Mouse (Mus musculus): Measurements from ENCODE around the gene Gm15737. TPM values are rescaled to one million over a fixed set of nuclear protein-coding genes. Genes with fewer than 3 reads are reported as not detected.
A peak's percentile ranks its signal among the peaks of the same experiment; 100 is the strongest.

Gm15737 gene
- polyA plus RNA-seq, 1 experiment: not detected

DNA sequence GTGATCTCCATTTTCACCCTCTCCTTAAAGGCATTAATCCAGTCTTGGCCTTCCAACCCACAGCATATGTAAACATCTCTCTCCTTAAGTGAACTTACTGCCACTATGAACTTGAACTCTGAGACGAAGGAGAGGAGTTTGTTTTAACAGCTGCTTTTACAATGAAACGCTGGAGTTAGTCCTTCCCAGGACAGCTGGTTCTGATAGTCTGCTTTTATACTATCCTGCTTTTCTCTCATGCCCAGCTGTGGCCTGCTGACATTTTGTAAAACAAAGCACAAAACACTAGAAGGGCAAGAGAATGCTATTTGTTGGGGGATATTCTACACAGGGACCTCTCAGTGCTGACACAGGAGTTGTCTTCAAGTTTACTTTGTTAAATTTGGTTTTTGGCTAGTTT is 27.2 kb upstream of the Gm15737 start:
- Histone ChIP-seq H3K27ac (ENCODE audit: control insufficient read depth, insufficient read depth, low read depth, low read length) (no peak overlapping the region), H3K27me3 (ENCODE audit: control insufficient read depth, insufficient read depth, low read length) (no peaks in the 10 kb centered on the region), H3K4me1 (ENCODE audit: control insufficient read depth, insufficient read depth, low read length) (no peaks in the 10 kb centered on the region), H3K4me3 (ENCODE audit: control insufficient read depth, low read depth, low read length) (no peak overlapping the region), H3K36me3 (ENCODE audit: control insufficient read depth, insufficient read depth, low read length) (no peaks in the 10 kb centered on the region)
- no peak for TF ChIP-seq POLR2A (IDR thresholded peaks at IDR 0.05; ENCODE audit: control insufficient read depth, low read depth, low read length)
- no peak for TF ChIP-seq CTCF (IDR thresholded peaks at IDR 0.05; ENCODE audit: control insufficient read depth, insufficient read depth, insufficient replicate concordance, low read depth, low read length)

DNA sequence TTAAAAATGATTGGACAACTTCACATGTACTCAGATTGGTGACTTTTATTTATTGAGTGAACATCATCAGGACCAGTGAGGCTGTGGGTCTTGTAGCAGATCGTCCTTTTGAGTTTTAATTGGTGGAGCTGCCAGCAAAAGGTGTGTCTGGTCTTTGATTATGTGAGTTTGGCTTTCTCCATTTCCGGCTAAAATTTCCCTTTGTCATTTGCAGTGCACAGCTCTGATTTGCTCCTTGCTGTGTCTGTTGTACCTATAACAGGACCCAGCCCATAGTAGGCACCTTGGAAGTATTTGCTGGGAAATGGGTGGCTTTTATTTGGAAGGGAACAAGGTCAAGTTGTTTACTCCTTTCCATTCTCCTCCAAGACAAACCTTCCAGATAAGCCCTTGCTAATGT is 25.7 kb upstream of the Gm15737 start:
- Histone ChIP-seq H3K27ac (ENCODE audit: control insufficient read depth, insufficient read depth, low read depth, low read length) (no peak overlapping the region), H3K4me1 (ENCODE audit: control insufficient read depth, insufficient read depth, low read length) (no peaks in the 10 kb centered on the region), H3K4me3 (ENCODE audit: control insufficient read depth, low read depth, low read length) (no peak overlapping the region), H3K27me3 (ENCODE audit: control insufficient read depth, insufficient read depth, low read length) (no peaks in the 10 kb centered on the region), H3K36me3 (ENCODE audit: control insufficient read depth, insufficient read depth, low read length) (no peaks in the 10 kb centered on the region)
- TF ChIP-seq POLR2A (IDR thresholded peaks at IDR 0.05; ENCODE audit: control insufficient read depth, low read depth, low read length) (no peak), CTCF (IDR thresholded peaks at IDR 0.05; ENCODE audit: control insufficient read depth, insufficient read depth, insufficient replicate concordance, low read depth, low read length) (no peak)

DNA sequence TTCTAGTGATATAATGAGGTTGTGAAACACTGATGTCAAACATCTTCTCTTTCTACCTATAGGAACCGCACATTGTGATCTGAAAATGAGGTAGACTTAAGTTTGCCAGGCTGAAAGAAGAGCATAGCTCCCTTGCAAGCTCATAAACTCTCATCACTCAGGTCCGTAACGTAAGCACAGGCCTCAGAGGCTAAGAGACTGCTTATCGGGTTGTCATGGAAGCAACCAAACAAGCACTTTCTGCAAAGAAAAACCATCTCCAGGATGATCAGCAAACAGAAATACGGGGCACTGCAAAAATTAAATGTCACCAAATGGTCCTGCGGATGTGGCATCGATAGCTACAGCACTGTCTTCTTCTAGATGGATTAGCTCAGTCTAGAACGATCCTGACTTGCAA is 23.3 kb upstream of the Gm15737 start:
- Histone ChIP-seq H3K27ac (ENCODE audit: control insufficient read depth, insufficient read depth, low read depth, low read length) (peak overlapping the region; percentile 49; the same call in 1 of the 2 replicates), H3K4me1 (ENCODE audit: control insufficient read depth, insufficient read depth, low read length) (peaks cover 2% of the 10 kb centered on the region; the same call in 1 of the 2 replicates), H3K4me3 (ENCODE audit: control insufficient read depth, low read depth, low read length) (no peak overlapping the region), H3K27me3 (ENCODE audit: control insufficient read depth, insufficient read depth, low read length) (no peaks in the 10 kb centered on the region), H3K36me3 (ENCODE audit: control insufficient read depth, insufficient read depth, low read length) (no peaks in the 10 kb centered on the region)
- no peak for TF ChIP-seq POLR2A (IDR thresholded peaks at IDR 0.05; ENCODE audit: control insufficient read depth, low read depth, low read length)
- no peak for TF ChIP-seq CTCF (IDR thresholded peaks at IDR 0.05; ENCODE audit: control insufficient read depth, insufficient read depth, insufficient replicate concordance, low read depth, low read length)

DNA sequence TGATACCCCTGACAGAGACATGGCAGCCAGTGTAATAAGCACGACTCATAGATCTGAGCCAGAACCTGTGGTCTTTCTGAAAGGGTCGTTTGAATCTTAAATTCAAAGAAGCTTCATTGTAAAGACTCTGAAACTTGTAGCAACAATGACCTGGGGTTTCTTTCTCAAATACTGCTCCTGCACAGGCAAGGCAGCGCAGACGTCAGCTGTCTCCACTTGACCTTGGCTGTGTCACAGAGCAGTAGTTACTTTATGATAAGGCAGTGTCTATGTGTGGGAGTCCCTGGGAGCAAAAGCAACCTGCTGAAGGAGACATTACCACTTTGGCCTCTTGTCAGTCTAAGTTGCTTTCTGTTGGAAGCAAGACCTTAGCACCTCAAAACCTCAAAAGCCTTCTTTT is 22.5 kb upstream of the Gm15737 start:
- TF ChIP-seq POLR2A (IDR thresholded peaks at IDR 0.05; ENCODE audit: control insufficient read depth, low read depth, low read length): no peak
- TF ChIP-seq CTCF (IDR thresholded peaks at IDR 0.05; ENCODE audit: control insufficient read depth, insufficient read depth, insufficient replicate concordance, low read depth, low read length): no peak
- no peaks in the 10 kb centered on the region for H3K36me3 ChIP-seq (ENCODE audit: control insufficient read depth, insufficient read depth, low read length)
- H3K4me1 ChIP-seq (ENCODE audit: control insufficient read depth, insufficient read depth, low read length): peaks cover 2% of the 10 kb centered on the region; the same call in 1 of the 2 replicates
- no peaks in the 10 kb centered on the region for H3K27me3 ChIP-seq (ENCODE audit: control insufficient read depth, insufficient read depth, low read length)
- H3K4me3 ChIP-seq (ENCODE audit: control insufficient read depth, low read depth, low read length): no peak overlapping the region
- H3K27ac ChIP-seq (ENCODE audit: control insufficient read depth, insufficient read depth, low read depth, low read length): no peak overlapping the region

DNA sequence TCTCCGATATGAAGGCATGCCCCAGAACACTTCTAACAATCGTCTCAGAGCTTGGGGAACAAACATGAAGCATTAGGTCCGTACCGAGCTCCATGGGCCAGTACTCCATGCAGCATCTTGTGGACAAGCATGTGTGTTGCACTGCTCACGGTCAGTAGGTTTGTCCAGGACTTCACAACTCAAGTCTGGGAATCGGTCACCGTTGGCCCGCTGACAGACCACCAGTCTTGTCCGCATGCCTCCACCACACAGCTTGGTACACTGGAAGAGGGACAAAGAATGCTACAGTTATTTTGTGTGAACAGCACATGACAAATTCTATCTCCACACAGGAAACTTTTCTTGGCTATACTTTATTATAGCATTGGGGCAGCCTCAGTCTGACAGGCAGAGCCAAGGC is 19.9 kb upstream of the Gm15737 start:
- Histone ChIP-seq H3K4me3 (ENCODE audit: control insufficient read depth, low read depth, low read length) (no peak overlapping the region), H3K27ac (ENCODE audit: control insufficient read depth, insufficient read depth, low read depth, low read length) (peak overlapping the region; percentile 54; the same call in 1 of the 2 replicates), H3K27me3 (ENCODE audit: control insufficient read depth, insufficient read depth, low read length) (no peaks in the 10 kb centered on the region), H3K36me3 (ENCODE audit: control insufficient read depth, insufficient read depth, low read length) (no peaks in the 10 kb centered on the region), H3K4me1 (ENCODE audit: control insufficient read depth, insufficient read depth, low read length) (peaks cover 2% of the 10 kb centered on the region; the same call in 1 of the 2 replicates)
- TF ChIP-seq POLR2A (IDR thresholded peaks at IDR 0.05; ENCODE audit: control insufficient read depth, low read depth, low read length): no peak
- no peak for TF ChIP-seq CTCF (IDR thresholded peaks at IDR 0.05; ENCODE audit: control insufficient read depth, insufficient read depth, insufficient replicate concordance, low read depth, low read length)

DNA sequence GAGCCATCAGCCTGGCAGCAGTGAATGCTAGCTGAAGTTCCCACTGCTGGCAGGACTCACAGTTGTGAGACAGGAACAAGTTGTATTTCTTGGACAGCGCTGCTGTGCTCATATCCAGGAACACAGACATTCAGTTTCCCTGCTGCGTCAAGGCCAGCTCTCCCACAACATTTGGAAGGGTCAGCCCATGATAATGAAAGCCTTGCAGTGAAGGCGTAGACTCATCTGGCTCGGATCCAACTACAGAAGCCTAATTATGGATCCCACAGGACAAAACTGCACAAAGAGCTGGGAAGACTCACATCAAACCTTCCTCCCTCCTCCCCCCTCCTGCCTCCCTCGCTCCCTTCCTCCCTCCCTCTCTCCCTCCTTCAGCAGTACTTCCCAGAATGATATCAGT is 18.9 kb upstream of the Gm15737 start:
- H3K36me3 ChIP-seq (ENCODE audit: control insufficient read depth, insufficient read depth, low read length): no peaks in the 10 kb centered on the region
- H3K27ac ChIP-seq (ENCODE audit: control insufficient read depth, insufficient read depth, low read depth, low read length): no peak overlapping the region
- H3K4me3 ChIP-seq (ENCODE audit: control insufficient read depth, low read depth, low read length): no peak overlapping the region
- peaks cover 2% of the 10 kb centered on the region; the same call in 1 of the 2 replicates for H3K4me1 ChIP-seq (ENCODE audit: control insufficient read depth, insufficient read depth, low read length)
- H3K27me3 ChIP-seq (ENCODE audit: control insufficient read depth, insufficient read depth, low read length): no peaks in the 10 kb centered on the region
- no peak for TF ChIP-seq CTCF (IDR thresholded peaks at IDR 0.05; ENCODE audit: control insufficient read depth, insufficient read depth, insufficient replicate concordance, low read depth, low read length)
- TF ChIP-seq POLR2A (IDR thresholded peaks at IDR 0.05; ENCODE audit: control insufficient read depth, low read depth, low read length): no peak

DNA sequence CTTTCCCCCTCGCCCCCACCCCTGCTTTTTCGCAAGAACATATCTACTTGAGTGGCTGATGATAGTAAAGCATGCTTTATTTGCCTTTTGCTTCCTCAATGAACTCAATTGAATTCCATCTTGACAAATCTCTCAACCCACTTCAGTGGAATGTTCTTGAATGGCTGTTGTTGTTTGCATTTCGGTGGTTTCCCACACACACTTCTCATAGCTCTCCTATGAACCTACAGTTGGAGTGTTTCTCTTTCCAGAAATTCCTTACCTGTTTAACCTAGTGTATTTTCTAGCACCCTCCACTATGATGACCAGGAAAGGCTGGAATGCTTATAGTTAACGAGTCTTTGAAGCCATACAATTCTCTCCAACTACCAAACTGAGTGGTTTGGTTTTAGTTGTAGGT is 14.3 kb upstream of the Gm15737 start:
- H3K4me1 ChIP-seq (ENCODE audit: control insufficient read depth, insufficient read depth, low read length): no peaks in the 10 kb centered on the region
- TF ChIP-seq POLR2A (IDR thresholded peaks at IDR 0.05; ENCODE audit: control insufficient read depth, low read depth, low read length) (no peak), CTCF (IDR thresholded peaks at IDR 0.05; ENCODE audit: control insufficient read depth, insufficient read depth, insufficient replicate concordance, low read depth, low read length) (no peak)
- H3K36me3 ChIP-seq (ENCODE audit: control insufficient read depth, insufficient read depth, low read length): no peaks in the 10 kb centered on the region
- H3K27ac ChIP-seq (ENCODE audit: control insufficient read depth, insufficient read depth, low read depth, low read length): no peak overlapping the region
- no peaks in the 10 kb centered on the region for H3K27me3 ChIP-seq (ENCODE audit: control insufficient read depth, insufficient read depth, low read length)
- H3K4me3 ChIP-seq (ENCODE audit: control insufficient read depth, low read depth, low read length): no peak overlapping the region

DNA sequence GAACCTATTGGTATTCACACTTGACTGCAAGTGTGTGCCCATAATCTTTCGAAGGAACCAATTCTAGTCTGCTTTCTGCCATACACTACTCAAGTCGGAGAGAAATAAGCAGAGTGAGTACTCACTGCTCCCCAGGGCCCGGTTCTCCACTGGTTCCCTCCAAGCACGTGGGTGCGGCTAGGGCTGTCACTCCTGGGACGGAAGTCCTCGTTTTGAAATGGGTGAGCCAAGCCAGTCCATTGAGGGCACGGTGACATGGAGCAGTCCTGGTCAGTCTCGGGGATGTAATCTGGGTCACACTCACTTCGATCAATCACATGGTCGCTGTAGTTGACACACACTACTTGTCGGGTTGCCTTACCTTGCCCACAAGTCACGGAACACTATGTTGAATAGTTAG is 11.4 kb upstream of the Gm15737 start:
- H3K27ac ChIP-seq (ENCODE audit: control insufficient read depth, insufficient read depth, low read depth, low read length): no peak overlapping the region
- no peak overlapping the region for H3K4me3 ChIP-seq (ENCODE audit: control insufficient read depth, low read depth, low read length)
- TF ChIP-seq CTCF (IDR thresholded peaks at IDR 0.05; ENCODE audit: control insufficient read depth, insufficient read depth, insufficient replicate concordance, low read depth, low read length) (no peak), POLR2A (IDR thresholded peaks at IDR 0.05; ENCODE audit: control insufficient read depth, low read depth, low read length) (no peak)
- H3K4me1 ChIP-seq (ENCODE audit: control insufficient read depth, insufficient read depth, low read length): no peaks in the 10 kb centered on the region
- no peaks in the 10 kb centered on the region for H3K36me3 ChIP-seq (ENCODE audit: control insufficient read depth, insufficient read depth, low read length)
- no peaks in the 10 kb centered on the region for H3K27me3 ChIP-seq (ENCODE audit: control insufficient read depth, insufficient read depth, low read length)

All from testis, adult 2 months (tissue).